Mouse (Mus musculus): ENCODE results near the gene Tmem126b.
A peak's percentile ranks its signal among the peaks of the same experiment; 100 is the strongest.

Gene Tmem126b

DNA sequence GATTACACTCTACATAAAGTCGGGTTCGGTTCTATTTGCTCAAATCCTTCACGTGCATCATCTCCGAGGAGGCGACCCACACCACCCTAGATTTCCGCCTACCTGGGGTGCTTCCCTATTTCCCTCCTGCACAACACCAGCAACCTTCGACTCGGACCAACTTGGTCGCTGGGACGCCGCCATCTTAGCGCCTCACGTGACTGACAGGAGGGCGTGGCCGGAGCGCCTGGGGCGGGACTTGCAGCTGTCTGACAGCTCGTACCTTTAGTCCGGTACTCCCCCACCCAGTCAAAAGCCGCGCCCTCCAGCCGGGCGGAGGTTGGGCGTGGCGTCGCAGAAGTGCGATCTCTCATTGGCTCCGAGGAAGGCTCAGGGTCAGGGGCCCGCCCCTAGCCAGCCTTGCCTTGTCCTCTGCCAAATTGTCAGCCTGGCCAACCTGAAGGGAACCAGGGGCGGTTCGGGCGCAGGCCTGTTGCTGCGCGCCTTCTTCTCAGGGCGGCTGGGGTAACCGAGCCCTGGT lies at the start of gene Tmem126b:
TSS of gene Tmem126b (minus strand) at position 209 of the 520 bp plus-strand sequence.
- DNase-seq (ENCODE audit: low read depth, low spot score), result peak; percentile 99

DNA sequence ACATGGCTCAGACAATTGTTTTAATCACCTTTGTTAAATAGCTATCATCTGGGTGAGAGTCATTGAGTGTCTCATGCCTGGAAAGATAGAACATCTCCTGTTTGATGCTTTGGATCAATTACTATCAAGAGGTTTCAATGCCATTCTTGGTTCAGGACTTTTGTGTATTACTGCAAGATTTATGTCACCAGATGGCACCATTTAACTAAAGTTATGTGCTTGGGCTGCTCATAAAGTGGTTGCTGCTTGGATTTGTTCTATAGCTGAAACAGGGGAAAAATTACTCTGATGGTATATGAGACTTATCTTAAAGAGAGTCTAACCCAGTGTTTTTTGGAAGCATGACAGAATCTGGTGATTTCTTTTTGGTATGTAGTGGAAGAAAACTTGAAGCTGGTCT lies 36.5 kb upstream of the Tmem126b start:
- DNase-seq (ENCODE audit: low read depth, low spot score), result no peak

- peak; percentile 30 for DNase-seq (ENCODE audit: low read depth, low spot score)
These were observed 32.3 kb upstream of the Tmem126b start for GRCm38 (mm10) chr7:90508124-90508523.

- no peak for DNase-seq (ENCODE audit: low read depth, low spot score)
These were observed 6.8 kb upstream of the Tmem126b start for GRCm38 (mm10) chr7:90482607-90483006.

- DNase-seq (ENCODE audit: low read depth, low spot score), result no peak
These were observed 778 bp upstream of the Tmem126b start, which contains the start of gene Dlg2 for GRCm38 (mm10) chr7:90476313-90477245. TSS of gene Dlg2 (plus strand) at chr7:90476672.

- peak; percentile 58 for DNase-seq (ENCODE audit: low read depth, low spot score)
These were observed 2.3 kb downstream of the Tmem126b start for GRCm38 (mm10) chr7:90473511-90473910.

DNA sequence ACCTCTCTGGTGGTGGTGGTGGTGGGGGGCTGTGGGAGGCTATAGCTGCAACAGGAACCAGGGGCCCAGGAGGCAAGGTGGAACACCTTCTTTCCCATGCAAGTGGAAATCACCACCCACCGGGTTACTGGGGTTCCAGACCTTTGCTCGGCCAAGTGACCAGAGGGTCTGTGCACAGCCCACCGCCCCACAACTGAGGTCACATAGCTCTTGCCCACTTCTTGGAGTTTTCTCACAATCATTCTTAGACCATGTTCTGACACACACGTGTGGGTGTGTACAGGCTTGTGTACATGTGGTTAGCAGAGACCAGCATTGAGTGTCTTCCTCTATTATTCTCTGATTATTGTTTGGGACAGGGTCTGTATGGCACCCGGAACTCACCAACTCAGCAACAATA lies 14.4 kb downstream of the Tmem126b start:
- no peak for DNase-seq (ENCODE audit: low read depth, low spot score)

DNA sequence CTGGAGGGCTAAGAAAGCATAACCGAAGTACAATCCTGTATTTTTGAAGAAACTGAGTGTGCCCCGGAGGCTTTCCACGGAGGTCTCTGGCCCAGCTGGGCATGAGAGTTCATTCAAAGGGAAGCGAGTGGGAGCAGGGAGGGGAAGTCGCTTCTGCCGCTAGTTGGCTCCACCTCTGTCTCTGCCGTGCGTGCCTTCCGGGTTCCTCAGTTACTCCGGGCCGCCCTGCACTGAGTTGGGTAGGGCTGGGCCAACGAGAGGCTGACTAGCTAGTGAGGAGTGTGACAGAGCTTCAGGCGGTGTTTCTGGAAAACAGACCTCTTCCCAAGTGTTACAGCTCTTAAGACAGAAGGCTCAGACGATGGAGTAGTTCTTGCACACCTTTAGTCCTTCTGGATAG lies 14.9 kb downstream of the Tmem126b start:
- DNase-seq (ENCODE audit: low read depth, low spot score), result peak; percentile 74

DNA sequence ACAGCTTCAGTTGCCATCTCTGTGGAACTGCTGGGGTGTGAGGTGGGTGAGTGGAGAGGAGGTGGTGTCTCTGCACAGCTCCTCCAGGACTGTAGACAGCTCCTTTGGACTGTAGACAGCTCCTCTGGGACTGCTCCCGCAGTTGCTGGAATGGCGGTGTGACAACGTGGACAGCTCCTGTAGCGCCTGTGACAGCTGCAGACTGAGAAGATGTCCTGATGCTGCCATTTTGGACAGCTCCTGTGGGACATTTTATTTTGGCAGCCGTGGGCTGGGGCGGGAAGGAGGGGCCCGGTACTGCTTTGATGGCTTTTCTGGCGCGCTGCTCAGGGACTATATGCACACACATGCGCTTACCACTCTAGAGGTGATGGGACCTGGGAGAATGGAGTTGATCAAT lies 15.5 kb downstream of the Tmem126b start:
- DNase-seq (ENCODE audit: low read depth, low spot score), result no peak

- DNase-seq (ENCODE audit: low read depth, low spot score), result peak; percentile 31
These were observed 18.3 kb downstream of the Tmem126b start for GRCm38 (mm10) chr7:90457517-90457916.

- DNase-seq (ENCODE audit: low read depth, low spot score), result peak; percentile 83
These were observed 18.8 kb downstream of the Tmem126b start, which contains the start of gene Tmem126a for GRCm38 (mm10) chr7:90456845-90457468. TSS of gene Tmem126a (minus strand) at chr7:90457229.

- DNase-seq (ENCODE audit: low read depth, low spot score), result no peak
These were observed 19.5 kb downstream of the Tmem126b start for GRCm38 (mm10) chr7:90456149-90456844.

GRCm38 (mm10) chr7:90444206-90444605 lies 31.6 kb downstream of the Tmem126b start:
- peak; percentile 39 for DNase-seq (ENCODE audit: low read depth, low spot score)

DNA sequence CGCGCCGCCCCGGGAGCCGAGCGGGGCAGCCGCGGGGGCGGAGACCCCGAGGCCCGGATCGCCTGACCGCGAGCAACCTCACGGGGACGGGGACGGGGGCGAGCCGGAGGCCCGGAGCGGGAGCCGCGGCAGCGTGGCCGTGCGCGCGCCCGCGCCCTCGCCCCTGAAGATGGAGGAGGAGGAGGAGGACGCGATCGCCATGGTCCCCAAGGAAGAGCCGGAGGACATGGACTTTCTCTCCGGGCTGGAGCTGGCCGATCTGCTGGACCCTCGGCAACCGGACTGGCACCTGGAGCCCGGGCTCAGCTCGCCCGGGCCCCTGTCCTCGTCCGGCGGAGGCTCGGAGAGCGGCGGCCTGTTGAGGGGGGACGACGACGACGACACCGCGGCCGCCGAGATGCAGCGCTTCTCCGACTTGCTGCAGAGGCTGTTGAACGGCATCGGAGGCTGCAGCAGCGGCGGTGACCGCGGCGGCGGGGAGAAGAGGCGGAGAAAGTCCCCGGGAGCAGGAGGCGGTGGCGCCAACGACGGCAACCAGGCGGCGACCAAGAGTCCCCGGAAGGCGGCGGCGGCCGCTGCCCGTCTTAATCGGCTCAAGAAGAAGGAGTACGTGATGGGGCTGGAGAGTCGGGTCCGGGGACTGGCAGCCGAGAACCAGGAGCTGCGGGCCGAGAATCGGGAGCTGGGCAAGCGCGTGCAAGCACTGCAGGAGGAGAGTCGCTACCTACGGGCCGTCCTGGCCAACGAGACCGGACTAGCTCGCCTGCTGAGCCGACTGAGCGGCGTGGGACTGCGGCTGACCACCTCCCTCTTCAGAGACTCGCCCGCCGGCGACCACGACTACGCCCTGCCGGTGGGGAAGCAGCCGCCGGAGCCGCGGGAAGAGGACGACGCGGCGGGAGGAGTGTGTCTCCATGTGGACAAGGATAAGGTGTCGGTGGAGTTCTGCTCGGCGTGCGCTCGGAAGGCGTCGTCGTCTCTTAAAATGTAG lies 32.4 kb downstream of the Tmem126b start:
- DNase-seq (ENCODE audit: low read depth, low spot score), result peak; percentile 85

GRCm38 (mm10) chr7:90442518-90443080 lies 33.2 kb downstream of the Tmem126b start, which contains the start of gene Crebzf:
TSS of gene Crebzf (plus strand) at chr7:90442729.
- peak; percentile 99 for DNase-seq (ENCODE audit: low read depth, low spot score)

GRCm38 (mm10) chr7:90442070-90442469 lies 33.7 kb downstream of the Tmem126b start:
- DNase-seq (ENCODE audit: low read depth, low spot score), result no peak

DNA sequence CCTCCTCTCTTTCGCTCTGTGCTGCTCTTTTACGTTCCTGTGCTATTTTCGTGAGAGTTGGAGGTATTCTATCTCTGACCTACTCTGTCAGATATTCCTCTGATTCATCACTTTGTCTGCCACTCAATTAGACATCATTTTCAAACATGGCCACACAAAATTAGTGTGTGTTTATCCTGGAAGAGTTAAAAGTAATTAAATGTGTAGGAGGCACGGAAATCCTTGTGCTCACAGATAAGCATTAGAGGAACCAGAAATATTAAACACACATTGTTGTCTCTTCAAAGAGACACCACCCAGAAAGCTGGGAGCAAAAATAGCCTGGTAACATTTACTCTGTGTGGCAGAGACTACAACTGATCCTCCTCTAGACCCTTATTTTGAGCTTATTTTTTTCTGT lies 35.8 kb downstream of the Tmem126b start:
- no peak for DNase-seq (ENCODE audit: low read depth, low spot score)

GRCm38 (mm10) chr7:90432221-90432620 lies 43.6 kb downstream of the Tmem126b start:
- no peak for DNase-seq (ENCODE audit: low read depth, low spot score)

DNA sequence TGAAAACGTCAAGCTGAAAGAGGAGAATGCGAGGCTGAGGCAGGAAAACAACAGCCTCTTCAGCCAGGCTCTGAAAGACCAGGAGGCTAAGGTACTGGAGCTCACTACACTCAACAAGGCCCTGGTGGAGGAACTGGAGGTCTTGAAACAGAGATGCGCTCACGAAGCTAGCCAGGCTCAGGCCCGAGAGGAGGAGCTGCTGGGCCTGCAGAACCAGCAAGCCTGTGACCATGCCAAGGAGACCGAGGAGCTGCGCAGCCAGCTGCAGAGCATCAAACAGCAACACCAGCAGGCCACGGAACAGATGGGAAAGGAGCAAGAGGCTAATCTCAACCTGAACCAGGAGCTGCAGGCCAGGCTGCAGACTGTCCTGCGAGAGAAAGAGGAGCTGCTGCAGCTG lies 48.8 kb downstream of the Tmem126b start:
- no peak for DNase-seq (ENCODE audit: low read depth, low spot score)

Measured in CD4-positive, CD25-positive, alpha-beta regulatory T cell, adult 2 months (primary cell).